Mouse (Mus musculus) cerebellum, postnatal 10 days (tissue): ENCODE data around the gene Ccdc117.
A peak's percentile ranks its signal among the peaks of the same experiment; 100 is the strongest.
"Not testable (repeated sequence)": the region's sequence is repeated elsewhere in the genome, so short reads cannot be mapped to it uniquely, and the experiment has no call there.

Experiments used
- DNase-seq, 2 experiments: peaks; one replicate each; pipeline ENCODE4 v3.0.0; 2021; ENCODE audit warnings: mixed read lengths in 2 of 2

The Ccdc117 gene

GRCm38 (mm10) chr11:5530172-5530571, 11.8 kb downstream of the Ccdc117 start:
- DNase-seq, result no peak

- DNase-seq, result peak in 1 of 2 experiments; percentile 42
Measured at GRCm38 (mm10) chr11:5528841-5529240, 13.1 kb downstream of the Ccdc117 start.

GRCm38 (mm10) chr11:5527865-5528523, 14.0 kb downstream of the Ccdc117 start:
- no peak for DNase-seq

GRCm38 (mm10) chr11:5526573-5527439, 15.2 kb downstream of the Ccdc117 start:
- DNase-seq, result no peak

- DNase-seq, result no peak
Measured at GRCm38 (mm10) chr11:5525418-5525817, 16.6 kb downstream of the Ccdc117 start.

GRCm38 (mm10) chr11:5522798-5523415, 19.1 kb downstream of the Ccdc117 start:
- DNase-seq, result no peak

- peak; percentile 79 to 84 for DNase-seq
Measured at GRCm38 (mm10) chr11:5521516-5522291, 20.3 kb downstream of the Ccdc117 start.

GRCm38 (mm10) chr11:5521266-5521515, 20.8 kb downstream of the Ccdc117 start:
- DNase-seq, result no peak

- DNase-seq, result peak; percentile 99
Measured at GRCm38 (mm10) chr11:5520412-5521265, 21.3 kb downstream of the Ccdc117 start, which contains the start of gene Xbp1. Gene Xbp1, plus strand, starts transcription at chr11:5520659.

- no peak for DNase-seq
Measured at GRCm38 (mm10) chr11:5519681-5520080, 22.3 kb downstream of the Ccdc117 start.

GRCm38 (mm10) chr11:5517346-5517745, 24.6 kb downstream of the Ccdc117 start:
- DNase-seq, result no peak

- DNase-seq, result no peak
Measured at GRCm38 (mm10) chr11:5516617-5517016, 25.4 kb downstream of the Ccdc117 start.

GRCm38 (mm10) chr11:5516151-5516550, 25.8 kb downstream of the Ccdc117 start:
- DNase-seq, result no peak

GRCm38 (mm10) chr11:5515655-5516054, 26.3 kb downstream of the Ccdc117 start:
- DNase-seq, result no peak

GRCm38 (mm10) chr11:5515196-5515595, 26.8 kb downstream of the Ccdc117 start:
- DNase-seq, result no peak

- no peak for DNase-seq
Measured at GRCm38 (mm10) chr11:5514091-5514490, 27.9 kb downstream of the Ccdc117 start.

- no peak for DNase-seq
Measured at GRCm38 (mm10) chr11:5512961-5513360, 29.0 kb downstream of the Ccdc117 start.

- no peak for DNase-seq
Measured at GRCm38 (mm10) chr11:5512099-5512725, 29.8 kb downstream of the Ccdc117 start.

- DNase-seq, result not testable (repeated sequence)
Measured at GRCm38 (mm10) chr11:5510686-5511085, 31.3 kb downstream of the Ccdc117 start.

- no peak for DNase-seq
Measured at GRCm38 (mm10) chr11:5510099-5510391, 31.9 kb downstream of the Ccdc117 start.

- DNase-seq, result no peak
Measured at GRCm38 (mm10) chr11:5509215-5510098, 32.5 kb downstream of the Ccdc117 start.
